Mouse (Mus musculus) heart, adult 9 months (tissue): ENCODE results near the gene Clec12a.

ENCODE experiments used
- DNase-seq, 2 experiments: peaks; one replicate each; pipeline ENCODE4 v3.0.0; 2022; ENCODE audit warnings: low spot score in 2 of 2

The Clec12a gene

DNA sequence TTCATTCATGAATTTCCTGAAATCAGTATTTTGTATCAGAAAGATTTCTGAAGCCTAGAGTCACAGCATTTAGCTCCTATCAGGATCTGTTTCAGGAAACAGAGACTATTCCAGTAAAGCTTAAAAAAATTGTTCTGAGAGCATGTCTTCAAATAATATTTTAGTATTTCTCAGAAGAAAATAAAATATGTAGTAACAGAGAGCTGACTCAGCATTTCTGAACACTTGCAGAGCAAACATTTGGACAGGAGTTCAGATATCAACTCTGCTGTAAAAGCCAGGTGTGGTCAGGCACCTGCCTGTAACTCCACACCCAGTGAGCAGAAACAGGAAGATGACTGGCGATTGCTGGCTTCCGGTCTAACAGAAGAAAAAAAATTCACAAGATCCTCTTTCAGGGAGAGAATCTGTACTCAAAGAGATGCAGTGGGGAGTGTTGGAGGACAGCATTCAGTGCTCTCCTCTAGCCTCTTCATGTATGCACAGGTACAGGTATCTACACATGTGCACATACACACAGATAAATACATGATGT lies 32.5 kb downstream of the Clec12a start:
- no peak for DNase-seq

DNA sequence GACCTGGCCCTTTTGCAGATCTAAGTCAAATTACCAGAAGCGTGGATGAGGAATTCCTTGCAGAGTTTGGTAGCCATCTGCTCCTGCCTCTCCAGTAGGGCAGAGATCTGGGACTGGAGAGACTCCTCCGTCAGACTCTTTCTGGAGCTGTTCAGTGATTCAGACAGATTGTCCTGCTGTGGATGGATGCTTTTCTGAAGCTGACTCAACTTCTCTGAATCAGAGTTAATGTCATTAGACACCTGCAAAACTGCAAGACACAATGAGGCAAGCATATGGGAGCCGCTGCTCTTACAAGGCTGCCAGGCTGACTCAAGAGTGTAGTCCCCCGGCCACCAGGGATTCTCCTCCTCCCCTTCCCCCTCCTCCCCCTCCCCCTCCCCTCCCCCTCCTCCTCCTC lies 38.0 kb downstream of the Clec12a start:
- no peak for DNase-seq

DNA sequence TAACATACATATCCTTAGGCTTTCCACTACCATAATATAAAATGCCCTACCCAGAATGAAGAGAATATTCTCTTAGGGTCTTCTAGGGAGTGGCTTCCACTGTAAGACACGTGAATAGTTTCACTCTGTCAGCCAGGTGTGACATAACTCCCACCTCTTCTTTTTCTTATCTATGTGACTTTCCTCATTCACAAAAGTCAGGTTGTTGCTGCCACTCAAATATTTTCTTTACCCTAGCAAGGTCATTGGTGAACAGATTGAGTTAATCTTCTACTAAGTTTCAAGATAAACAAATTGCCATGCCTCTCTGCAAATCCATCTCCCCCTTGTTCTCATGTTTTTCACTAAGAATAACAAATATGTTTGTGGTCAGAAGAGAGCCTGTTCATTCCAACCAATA lies 39.2 kb downstream of the Clec12a start:
- no peak for DNase-seq

DNA sequence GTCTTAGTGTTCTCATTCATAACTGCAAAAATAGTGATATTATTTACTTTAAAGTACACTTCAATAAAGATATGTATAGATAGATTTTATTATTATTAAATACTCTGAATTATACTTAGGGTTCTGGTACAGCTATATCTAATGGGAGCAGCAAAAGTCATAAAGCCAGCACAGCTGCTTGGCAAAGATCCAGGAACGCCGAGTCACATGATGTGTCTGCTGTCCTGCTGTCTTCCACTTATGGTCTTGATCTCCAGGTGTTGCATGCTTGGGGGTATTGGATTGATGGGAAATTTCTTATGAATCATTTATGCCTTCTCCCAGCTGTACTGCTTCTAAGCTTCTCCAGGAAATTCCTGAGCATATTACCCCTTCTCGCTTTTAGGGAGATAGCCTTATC lies 41.0 kb downstream of the Clec12a start:
- DNase-seq = no peak

DNA sequence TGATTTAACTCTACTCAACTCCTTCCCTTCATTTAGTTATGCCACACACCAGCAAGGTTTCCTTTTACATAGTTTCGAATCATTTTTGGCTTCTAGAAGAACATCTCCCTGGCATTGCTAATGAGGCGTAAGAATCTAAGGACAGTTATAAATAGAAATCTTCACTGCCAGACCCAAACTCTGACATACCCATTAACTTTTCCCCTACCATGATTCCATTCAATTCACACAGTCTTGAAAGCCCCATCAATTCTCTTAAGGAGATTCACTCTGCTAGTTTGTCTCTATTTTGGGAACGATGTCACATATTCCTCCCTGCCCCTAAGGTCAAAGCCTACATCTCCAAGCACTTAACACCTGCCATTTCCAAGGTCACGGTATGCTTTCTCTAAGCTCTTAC lies 42.5 kb downstream of the Clec12a start:
- no peak for DNase-seq

DNA sequence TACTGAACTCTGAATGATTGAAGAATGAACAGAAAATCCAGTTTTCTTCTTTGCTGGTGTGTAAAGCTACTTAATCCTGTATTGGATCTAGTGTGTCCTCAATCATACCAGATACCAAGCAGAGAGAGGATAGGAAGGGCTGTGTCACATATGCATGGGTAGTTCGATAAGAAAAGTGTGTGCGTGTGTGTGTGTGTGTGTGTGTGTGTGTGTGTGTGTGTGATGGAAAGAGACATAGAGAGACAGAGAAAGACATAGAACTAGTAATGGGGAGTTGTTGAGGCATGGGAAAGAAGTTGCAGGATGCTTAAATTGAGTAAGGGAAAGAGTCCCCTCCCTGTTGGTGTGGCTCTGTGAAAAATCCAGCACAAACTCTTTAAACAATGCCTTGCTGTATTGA lies 43.3 kb downstream of the Clec12a start, which contains the start of gene Clec12b:
Gene Clec12b, minus strand, starts transcription at position 101 of the 400 bp plus-strand sequence.
- no peak for DNase-seq

DNA sequence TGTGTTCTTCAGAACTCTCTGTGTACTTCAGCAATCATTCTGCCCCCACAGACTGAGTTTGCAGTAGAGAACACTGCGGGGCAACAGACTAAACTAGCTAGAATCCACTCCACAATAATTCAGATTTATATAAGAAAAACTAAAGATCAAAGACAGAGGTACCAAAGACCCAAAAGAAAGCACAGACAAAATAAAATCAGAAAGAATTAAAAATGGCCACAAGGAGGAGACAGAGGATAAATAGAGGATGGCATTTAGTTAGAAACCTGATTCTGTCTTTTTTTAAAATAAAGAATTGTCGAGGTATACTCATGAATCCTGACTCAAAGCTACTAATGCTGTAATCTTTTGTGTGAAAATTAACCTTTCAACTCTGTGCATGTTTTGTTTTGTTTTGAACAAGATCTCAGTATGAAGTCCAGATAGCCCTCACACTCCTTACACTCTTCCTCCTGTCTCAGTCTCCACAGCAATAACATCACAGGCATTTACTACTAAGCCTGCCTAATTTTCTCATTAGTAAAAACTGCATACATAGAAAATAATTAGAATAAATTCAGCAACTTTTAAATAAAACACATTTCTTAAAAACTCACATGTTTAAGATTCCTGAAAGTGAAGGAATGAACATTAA lies 50.7 kb downstream of the Clec12a start:
- DNase-seq = no peak

DNA sequence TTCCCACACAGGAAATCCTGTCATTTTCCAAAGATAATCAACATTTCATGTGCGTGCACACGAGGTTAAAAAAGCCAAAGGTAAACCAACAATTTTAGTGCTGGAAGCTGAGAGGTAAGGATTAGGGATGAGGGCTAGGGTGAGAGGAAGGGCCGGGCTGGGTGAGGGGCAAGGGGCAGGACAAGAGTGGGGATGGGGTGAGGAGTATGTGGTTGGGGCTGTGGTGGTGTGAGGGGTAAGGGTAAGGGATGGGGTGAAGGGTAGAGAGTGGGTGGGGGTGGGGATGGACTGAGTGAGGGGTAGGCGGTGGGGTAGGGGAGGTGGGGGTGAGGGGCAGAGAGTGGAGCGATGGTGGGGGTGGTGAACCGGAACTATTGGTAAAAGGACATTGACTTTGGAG lies 51.2 kb downstream of the Clec12a start:
- DNase-seq = no peak

DNA sequence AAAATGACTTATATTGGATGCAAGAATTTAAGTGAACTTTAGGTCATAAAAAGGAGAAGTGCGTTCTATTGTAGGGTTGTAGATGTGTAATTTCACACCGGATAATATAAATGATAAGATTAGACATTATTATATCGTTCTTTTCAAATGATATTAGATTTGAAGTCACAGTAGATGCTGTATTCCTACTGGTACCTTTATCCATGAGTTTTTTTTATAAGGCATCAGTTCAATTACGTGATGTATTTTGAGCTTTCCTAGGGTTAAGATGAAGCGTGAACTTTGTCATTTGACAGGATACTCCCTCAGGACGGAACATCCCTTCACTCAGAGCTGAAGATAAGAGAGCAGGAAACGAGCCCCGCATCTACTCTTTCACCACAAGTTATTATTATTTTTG lies 54.5 kb downstream of the Clec12a start, which contains the start of gene Clec1b:
Gene Clec1b, plus strand, starts transcription at position 301 of the 400 bp plus-strand sequence.
- DNase-seq = no peak

DNA sequence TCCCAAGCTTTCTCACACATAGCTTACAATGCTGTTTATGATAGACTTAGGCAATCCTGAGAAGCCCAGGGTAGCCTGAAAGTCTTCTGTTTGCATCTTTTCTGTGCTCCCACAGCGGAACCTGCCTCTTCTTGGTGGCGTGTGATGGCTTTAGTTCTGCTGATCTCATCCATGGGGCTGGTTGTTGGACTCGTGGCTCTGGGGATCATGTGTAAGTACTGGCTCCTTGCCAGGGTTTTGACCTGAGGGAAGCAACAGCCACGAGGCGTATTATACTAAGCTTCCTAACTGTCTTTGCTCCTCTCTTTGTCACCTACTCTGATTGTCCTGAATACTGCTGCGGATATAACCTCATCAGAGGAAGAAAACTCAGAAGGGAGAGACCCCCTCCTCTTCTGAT lies 57.5 kb downstream of the Clec12a start:
- DNase-seq = peak; percentile 27 to 29

DNA sequence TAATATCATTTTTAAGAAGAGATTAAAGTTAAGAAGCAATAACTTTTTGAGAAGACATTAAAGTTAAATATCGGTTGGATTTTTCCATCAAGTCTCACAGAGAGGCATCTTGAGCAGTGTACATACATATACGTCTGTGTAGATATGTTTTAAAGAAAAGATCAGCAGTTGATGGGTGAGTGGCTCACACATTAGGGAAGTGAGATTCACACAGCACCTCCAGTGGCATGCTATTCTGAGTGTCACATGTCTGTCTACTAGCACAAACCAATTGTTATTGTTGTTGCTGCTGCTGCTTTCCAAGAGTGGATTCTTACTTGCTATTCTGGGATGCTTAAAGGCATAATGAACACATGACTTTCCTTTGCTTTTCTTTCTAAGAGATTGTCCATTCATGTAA lies 59.9 kb downstream of the Clec12a start:
- DNase-seq = no peak

DNA sequence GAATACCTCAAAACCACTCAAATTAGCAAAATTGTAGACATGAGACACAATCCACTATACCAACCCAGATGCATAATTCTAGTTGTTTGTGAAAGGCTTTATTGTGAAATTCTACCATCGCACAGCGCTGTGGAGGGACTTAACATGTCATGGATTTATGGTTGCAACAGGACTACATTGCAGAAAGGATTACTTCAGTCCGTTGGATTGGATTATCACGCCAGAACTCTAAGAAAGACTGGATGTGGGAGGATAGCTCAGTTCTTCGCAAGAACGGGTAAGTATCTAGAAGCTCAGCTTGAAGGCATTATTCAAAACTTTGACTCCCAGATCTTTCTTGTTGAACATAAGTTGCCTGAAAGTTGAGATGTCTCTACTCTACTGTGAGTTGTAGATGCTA lies 60.9 kb downstream of the Clec12a start:
- no peak for DNase-seq

DNA sequence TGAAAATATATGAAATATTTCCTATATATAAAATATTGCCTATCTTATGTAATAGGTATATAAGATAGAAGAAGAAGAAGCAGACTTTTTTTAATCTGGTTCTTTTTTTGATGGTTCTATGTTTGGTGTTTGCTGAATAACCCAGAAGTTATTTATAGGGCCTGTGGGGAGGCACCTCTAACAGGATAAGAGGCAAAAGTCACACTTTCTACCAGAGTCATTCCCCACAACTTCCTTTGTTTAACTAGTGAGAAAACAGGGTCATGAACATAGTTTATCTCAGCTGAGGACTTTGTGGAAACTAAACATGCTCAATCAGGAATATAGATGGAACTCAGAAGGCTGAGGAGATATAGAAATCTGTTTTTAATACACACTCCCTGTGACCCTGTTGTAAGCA lies 63.5 kb downstream of the Clec12a start:
- DNase-seq = no peak

DNA sequence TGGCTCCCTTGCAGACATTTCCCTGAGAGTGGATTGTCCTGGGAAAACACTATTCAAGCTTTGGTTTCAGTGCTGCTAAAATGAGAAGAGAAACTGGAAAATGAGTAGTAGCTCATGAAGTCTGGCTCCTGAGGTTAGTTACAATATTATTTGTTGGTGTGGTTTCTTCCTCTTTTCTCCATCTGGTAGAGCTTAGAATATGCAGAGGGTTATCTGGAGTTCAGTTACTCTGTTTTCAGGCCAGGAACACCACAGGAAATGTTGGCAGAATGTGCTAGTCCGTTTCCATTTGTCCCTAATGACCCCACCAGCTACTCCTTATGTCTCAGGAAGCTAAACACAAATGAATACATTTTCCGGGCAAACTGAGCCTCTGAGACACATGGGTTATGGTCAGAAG lies 64.8 kb downstream of the Clec12a start:
- DNase-seq = peak; percentile 31 to 63

DNA sequence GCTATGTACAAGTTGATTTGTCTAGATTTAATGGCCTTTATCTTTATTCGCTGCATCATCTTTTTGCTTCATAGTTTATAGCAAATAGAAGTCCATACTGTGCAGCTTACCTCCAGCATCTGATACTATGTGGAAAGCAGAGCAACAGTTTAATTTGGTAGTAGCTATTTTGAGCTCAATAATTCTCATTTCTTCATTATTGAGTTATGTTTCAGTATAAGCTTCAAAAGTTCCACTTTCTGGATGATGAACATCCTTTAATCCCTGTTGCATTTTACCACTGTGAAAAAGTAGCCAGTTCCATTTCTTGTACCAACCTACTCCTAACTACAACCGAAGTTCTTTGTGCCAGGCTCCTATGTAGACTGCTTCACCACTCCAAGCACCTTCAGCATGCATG lies 66.1 kb downstream of the Clec12a start, which contains the start of gene Clec9a:
Gene Clec9a, plus strand, starts transcription at position 301 of the 400 bp plus-strand sequence.
- DNase-seq = no peak

DNA sequence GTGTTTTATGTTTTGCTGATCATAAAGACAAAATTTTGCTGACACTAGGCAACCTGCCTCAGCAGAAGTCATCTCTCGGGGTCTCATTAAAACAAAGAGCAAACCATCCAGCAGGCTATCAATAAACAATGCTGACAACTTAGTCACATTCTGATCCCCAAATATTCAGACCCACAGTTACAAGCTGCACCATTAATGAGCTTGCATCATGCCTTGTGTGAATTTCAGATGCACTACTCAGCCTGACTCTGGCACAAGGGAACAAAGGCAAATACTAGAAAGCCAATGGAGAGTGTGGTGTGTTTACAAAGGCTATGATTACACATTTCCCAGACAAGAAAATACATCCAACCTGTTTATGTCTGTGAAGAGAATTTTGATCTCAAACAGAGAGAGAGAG lies 71.7 kb downstream of the Clec12a start:
- no peak for DNase-seq
